Mouse (Mus musculus): Measurements from ENCODE around the gene Apex1. TPM values are rescaled to one million over a fixed set of nuclear protein-coding genes. Genes with fewer than 3 reads are reported as not detected.
"Not testable (repeated sequence)": the region's sequence is repeated elsewhere in the genome, so short reads cannot be mapped to it uniquely, and the experiment has no call there.

Apex1 gene
- polyA plus RNA-seq, 1 experiment from 2014 or later = 92.1 TPM

GRCm38 (mm10) chr14:50911356-50911755 lies 13.4 kb upstream of the Apex1 start:
- ATAC-seq (ENCODE audit: low FRiP score, low TSS enrichment) (no peak), DNase-seq (ENCODE audit: low spot score) (no peak)
- Histone ChIP-seq H3K4me3 (ENCODE audit: low read depth, low read length) (no peak overlapping the region), H3K9ac (ENCODE audit: low read length) (no peak overlapping the region), H3K4me2 (replicated peaks; ENCODE audit: low read depth) (no peak overlapping the region), H3K27ac (replicated peaks) (no peak overlapping the region), H3K9me3 (ENCODE audit: control insufficient read depth, low read length) (no peaks in the 10 kb centered on the region), H3K27me3 (ENCODE audit: control insufficient read depth, insufficient read depth, low read length) (no peaks in the 10 kb centered on the region), H3K4me1 (replicated peaks; ENCODE audit: control insufficient read depth, insufficient read depth) (no peaks in the 10 kb centered on the region), H3K36me3 (ENCODE audit: control insufficient read depth, insufficient read depth, low read length) (peaks cover 12% of the 10 kb centered on the region; the same call in 1 of the 2 replicates)
- TF ChIP-seq CTCF (IDR thresholded peaks at IDR 0.05; ENCODE audit: low read depth) (no peak), EP300 (optimal IDR thresholded peaks at IDR 0.05) (no peak)
- WGBS = 43% methylated on average over 3 of the region's 3 CpGs

DNA sequence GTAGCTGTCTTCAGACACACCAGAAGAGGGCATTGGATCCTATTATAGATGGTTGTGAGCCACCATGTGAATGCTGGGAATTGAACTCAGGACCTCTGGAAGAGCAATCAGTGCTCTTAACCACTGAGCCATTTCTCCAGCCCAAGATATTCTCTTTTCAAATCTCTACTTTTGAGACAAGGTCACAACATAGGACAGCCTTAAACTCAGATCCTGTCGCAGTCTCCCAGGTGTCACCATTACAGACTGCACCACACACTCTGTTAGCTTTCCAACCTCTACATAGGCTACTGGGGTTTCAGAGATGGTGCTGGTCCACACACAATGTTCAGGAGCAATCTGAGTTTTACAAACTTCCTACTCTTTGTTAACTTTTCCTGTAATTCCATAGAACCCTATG lies 1.3 kb upstream of the Apex1 start:
- H3K4me1 ChIP-seq (replicated peaks; ENCODE audit: control insufficient read depth, insufficient read depth); ATAC-seq (ENCODE audit: low FRiP score, low TSS enrichment); DNase-seq (ENCODE audit: low spot score); H3K27ac ChIP-seq (replicated peaks); H3K9me3 ChIP-seq (ENCODE audit: control insufficient read depth, low read length); H3K27me3 ChIP-seq (ENCODE audit: control insufficient read depth, insufficient read depth, low read length): not testable (repeated sequence)
- 58% methylated on average over 1 of the region's 1 CpGs for WGBS
- H3K4me3 ChIP-seq (ENCODE audit: low read depth, low read length) = peak overlapping the region; percentile 73
- peaks cover 12% of the 10 kb centered on the region for H3K36me3 ChIP-seq (ENCODE audit: control insufficient read depth, insufficient read depth, low read length)
- H3K4me2 ChIP-seq (replicated peaks; ENCODE audit: low read depth) = peak overlapping the region; percentile 89
- peak overlapping the region; percentile 78; the same call in 1 of the 2 replicates for H3K9ac ChIP-seq (ENCODE audit: low read length)

DNA sequence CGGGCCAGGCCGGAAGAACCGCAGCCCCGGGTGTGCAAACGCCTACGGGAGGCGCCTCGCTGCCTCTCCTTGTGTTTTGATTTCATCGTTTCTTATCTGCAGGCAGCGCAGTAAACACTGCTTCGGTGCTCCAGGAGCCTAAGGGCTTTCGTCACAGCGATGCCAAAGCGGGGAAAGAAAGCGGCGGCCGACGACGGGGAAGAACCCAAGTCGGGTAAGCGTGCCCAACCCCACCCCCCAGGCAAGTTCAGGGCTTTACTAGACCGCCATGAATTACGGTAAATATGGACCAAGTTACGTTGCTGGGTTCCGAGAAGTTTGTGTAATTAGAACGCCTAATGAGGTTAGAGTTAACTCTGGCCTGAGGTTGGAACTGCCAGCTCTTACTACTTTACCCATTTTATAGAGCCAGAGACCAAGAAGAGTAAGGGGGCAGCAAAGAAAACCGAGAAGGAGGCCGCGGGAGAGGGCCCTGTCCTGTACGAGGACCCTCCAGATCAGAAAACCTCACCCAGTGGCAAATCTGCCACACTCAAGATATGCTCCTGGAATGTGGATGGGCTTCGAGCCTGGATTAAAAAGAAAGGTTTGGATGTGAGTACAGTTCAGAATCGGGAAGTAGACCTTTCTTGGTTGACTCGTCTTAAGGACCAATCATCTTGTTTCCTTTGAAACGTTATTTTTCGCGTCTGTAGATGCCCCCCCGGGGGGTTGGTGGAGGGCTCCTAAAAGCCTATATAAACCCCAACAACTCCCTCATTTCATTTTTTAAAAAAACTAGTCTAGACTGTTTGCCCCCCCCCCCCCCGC lies 548 bp downstream of the Apex1 start:
- Histone ChIP-seq H3K9me3 (ENCODE audit: control insufficient read depth, low read length) (no peaks in the 10 kb centered on the region), H3K4me3 (ENCODE audit: low read depth, low read length) (peak overlapping the region; percentile 73), H3K27ac (replicated peaks) (peak overlapping the region; percentile 95), H3K36me3 (ENCODE audit: control insufficient read depth, insufficient read depth, low read length) (peaks cover 17% of the 10 kb centered on the region), H3K9ac (ENCODE audit: low read length) (peak overlapping the region; percentile 78), H3K27me3 (ENCODE audit: control insufficient read depth, insufficient read depth, low read length) (no peaks in the 10 kb centered on the region), H3K4me2 (replicated peaks; ENCODE audit: low read depth) (peak overlapping the region; percentile 89), H3K4me1 (replicated peaks; ENCODE audit: control insufficient read depth, insufficient read depth) (peaks cover 2% of the 10 kb centered on the region; the same call in 1 of the 2 replicates)
- TF ChIP-seq EP300 (optimal IDR thresholded peaks at IDR 0.05) = no peak
- TF ChIP-seq CTCF (IDR thresholded peaks at IDR 0.05; ENCODE audit: low read depth) = no peak
- DNase-seq (ENCODE audit: low spot score) = no peak
- peak; percentile 63 for ATAC-seq (ENCODE audit: low FRiP score, low TSS enrichment)
- WGBS = 1% methylated on average over 38 of the region's 38 CpGs

GRCm38 (mm10) chr14:50927366-50927765 lies 2.6 kb downstream of the Apex1 start:
- 67% methylated on average over 3 of the region's 3 CpGs for WGBS
- no peak overlapping the region for H3K27ac ChIP-seq (replicated peaks)
- no peak for TF ChIP-seq EP300 (optimal IDR thresholded peaks at IDR 0.05)
- TF ChIP-seq CTCF (IDR thresholded peaks at IDR 0.05; ENCODE audit: low read depth) = no peak

DNA sequence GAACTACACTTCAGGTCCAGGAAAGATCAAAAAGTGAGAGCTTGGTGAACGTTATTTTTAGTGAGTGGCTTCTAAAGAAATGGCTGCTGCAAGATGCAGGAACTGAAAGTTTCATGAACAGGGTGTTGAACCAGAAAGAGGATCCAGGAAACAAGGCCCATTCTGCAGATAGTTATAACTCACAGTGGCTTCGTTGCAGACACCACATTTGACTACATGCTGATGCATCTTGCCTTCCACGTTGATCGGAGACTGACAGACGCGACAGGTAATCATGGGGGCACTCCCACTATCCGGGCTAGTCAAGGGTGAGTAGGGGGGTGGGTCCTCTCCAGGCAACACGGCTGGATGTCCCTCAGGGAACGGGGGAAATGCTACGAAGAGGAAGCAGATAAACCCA lies 5.2 kb downstream of the Apex1 start:
- TF ChIP-seq EP300 (optimal IDR thresholded peaks at IDR 0.05) = no peak
- TF ChIP-seq CTCF (IDR thresholded peaks at IDR 0.05; ENCODE audit: low read depth) = no peak
- Histone ChIP-seq H3K27me3 (ENCODE audit: control insufficient read depth, insufficient read depth, low read length) (no peaks in the 10 kb centered on the region), H3K36me3 (ENCODE audit: control insufficient read depth, insufficient read depth, low read length) (peaks cover 14% of the 10 kb centered on the region), H3K4me1 (replicated peaks; ENCODE audit: control insufficient read depth, insufficient read depth) (no peaks in the 10 kb centered on the region), H3K9ac (ENCODE audit: low read length) (peak overlapping the region; percentile 98), H3K9me3 (ENCODE audit: control insufficient read depth, low read length) (no peaks in the 10 kb centered on the region), H3K27ac (replicated peaks) (peak overlapping the region; percentile 98), H3K4me3 (ENCODE audit: low read depth, low read length) (peak overlapping the region; percentile 98), H3K4me2 (replicated peaks; ENCODE audit: low read depth) (peak overlapping the region; percentile 79)
- 8% methylated on average over 10 of the region's 10 CpGs for WGBS
- DNase-seq (ENCODE audit: low spot score) (no peak), ATAC-seq (ENCODE audit: low FRiP score, low TSS enrichment) (no peak)

More at GRCm38 (mm10) chr14:50927366-50927765, 2.6 kb downstream of the Apex1 start:
- Histone ChIP-seq H3K27me3 (ENCODE audit: control insufficient read depth, insufficient read depth, low read length) (no peaks in the 10 kb centered on the region), H3K36me3 (ENCODE audit: control insufficient read depth, insufficient read depth, low read length) (peaks cover 14% of the 10 kb centered on the region), H3K4me3 (ENCODE audit: low read depth, low read length) (no peak overlapping the region), H3K9me3 (ENCODE audit: control insufficient read depth, low read length) (no peaks in the 10 kb centered on the region), H3K4me1 (replicated peaks; ENCODE audit: control insufficient read depth, insufficient read depth) (peaks cover 2% of the 10 kb centered on the region; the same call in 1 of the 2 replicates), H3K4me2 (replicated peaks; ENCODE audit: low read depth) (no peak overlapping the region), H3K9ac (ENCODE audit: low read length) (no peak overlapping the region)
- DNase-seq (ENCODE audit: low spot score) = no peak
- ATAC-seq (ENCODE audit: low FRiP score, low TSS enrichment) = no peak

DNA sequence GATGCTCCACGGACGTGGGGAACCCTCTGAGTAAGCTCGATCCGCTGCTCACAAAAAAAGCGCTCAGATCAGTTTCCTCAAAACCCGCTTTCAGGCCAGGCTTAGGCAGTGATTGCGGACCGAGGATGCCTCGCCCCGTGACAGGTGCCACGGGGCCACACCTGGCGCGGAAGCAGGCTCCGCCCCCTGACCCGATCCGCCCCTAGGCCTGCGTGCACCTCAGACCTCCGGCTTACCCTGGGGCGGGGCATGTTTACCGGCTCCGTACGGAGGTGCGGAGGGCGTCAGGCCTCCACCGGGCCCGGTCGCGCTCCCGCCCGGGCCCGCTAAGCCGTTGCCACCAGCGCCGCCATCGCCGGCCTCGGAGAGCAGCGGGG lies 5.6 kb downstream of the Apex1 start:
- H3K9me3 ChIP-seq (ENCODE audit: control insufficient read depth, low read length) = no peaks in the 10 kb centered on the region
- H3K9ac ChIP-seq (ENCODE audit: low read length) = peak overlapping the region; percentile 98
- DNase-seq (ENCODE audit: low spot score) (peak; percentile 88), ATAC-seq (ENCODE audit: low FRiP score, low TSS enrichment) (peak; percentile 81)
- peaks cover 14% of the 10 kb centered on the region for H3K36me3 ChIP-seq (ENCODE audit: control insufficient read depth, insufficient read depth, low read length)
- H3K4me1 ChIP-seq (replicated peaks; ENCODE audit: control insufficient read depth, insufficient read depth) = no peaks in the 10 kb centered on the region
- peak overlapping the region; percentile 98 for H3K4me3 ChIP-seq (ENCODE audit: low read depth, low read length)
- no peaks in the 10 kb centered on the region for H3K27me3 ChIP-seq (ENCODE audit: control insufficient read depth, insufficient read depth, low read length)
- TF ChIP-seq EP300 (optimal IDR thresholded peaks at IDR 0.05) = no peak
- no peak for TF ChIP-seq CTCF (IDR thresholded peaks at IDR 0.05; ENCODE audit: low read depth)
- under 1% methylated on average over 35 of the region's 38 CpGs for WGBS
- H3K27ac ChIP-seq (replicated peaks) = peak overlapping the region; percentile 98
- peak overlapping the region; percentile 79 for H3K4me2 ChIP-seq (replicated peaks; ENCODE audit: low read depth)

All from stomach, postnatal 0 days (tissue).